Mouse (Mus musculus): ENCODE results near the gene Cgnl1.

DNA sequence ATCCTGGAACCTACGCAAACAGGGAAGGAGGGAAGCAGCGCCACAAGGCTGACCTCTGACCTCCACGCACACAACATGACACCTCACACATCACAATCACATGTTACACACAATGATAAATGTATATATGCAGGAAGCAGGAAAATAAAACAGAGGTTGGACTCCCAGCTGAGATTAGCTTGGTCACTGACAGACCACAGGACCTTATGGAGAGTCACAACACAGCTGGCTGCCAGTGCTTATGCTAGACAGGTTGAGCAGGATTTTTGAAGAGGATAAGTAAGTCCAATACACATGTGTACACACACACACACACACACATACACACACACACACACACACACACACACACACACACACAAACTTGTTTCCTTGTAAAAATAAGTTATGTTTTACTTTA, 105.9 kb downstream of the Cgnl1 start:
- TF ChIP-seq CTCF (IDR thresholded peaks at IDR 0.05; ENCODE audit: low read depth, low read length) (no peak), POLR2A (IDR thresholded peaks at IDR 0.05; ENCODE audit: extremely low read depth, insufficient read depth, low read length) (no peak)
